Mouse (Mus musculus): ENCODE measurements around the gene Snd1.

- no peak for TF ChIP-seq CTCF (IDR thresholded peaks at IDR 0.05; ENCODE audit: low read depth)
- TF ChIP-seq EP300 (IDR thresholded peaks at IDR 0.05; ENCODE audit: low read depth) = no peak
Measured at GRCm38 (mm10) chr6:28980219-28980618, 505.3 kb downstream of the Snd1 start.

Data from liver, embryonic 14.5 days (tissue).